Mouse (Mus musculus): ENCODE measurements around the gene C730034F03Rik.

- TF ChIP-seq CTCF (IDR thresholded peaks at IDR 0.05; ENCODE audit: control insufficient read depth, insufficient read depth, low read length) (no peak), POLR2A (IDR thresholded peaks at IDR 0.05; ENCODE audit: borderline replicate concordance, control insufficient read depth, low read depth, low read length) (peak; percentile 53)
These were observed at the start of gene C730034F03Rik, which contains the start of the genes Gm44502 and Chkb for GRCm38 (mm10) chr15:89429352-89430221.

All from bone marrow, adult 2 months (tissue).